Mouse (Mus musculus) kidney, postnatal 0 days (tissue): ENCODE data around the gene Ccdc63. TPM values are rescaled to one million over a fixed set of nuclear protein-coding genes. Genes with fewer than 3 reads are reported as not detected.

ENCODE experiments used
- ATAC-seq: fragments of 200-750 bp; cut with Nextera tagmentation; replicated peaks from 2 replicates; pipeline ENCODE4 v1.8.0; 2017; ENCODE audit warnings: low read depth, moderate number of reproducible peaks, moderate TSS enrichment, moderate library complexity; ENCODE audit not compliant: low FRiP score
- DNase-seq: peaks from one replicate; pipeline ENCODE4 v3.0.0-alpha.2; 2016; ENCODE audit warnings: low spot score
- H3K27ac ChIP-seq: fragments of 300-500 bp; sonication (generic); 2 replicates; pipeline ENCODE4 v1.5.1; 2014; ENCODE audit warnings: mild to moderate bottlenecking
- H3K27me3 ChIP-seq: fragments of 300-500 bp; sonication (generic); 2 replicates; pipeline ENCODE4 v1.6.1; 2014; ENCODE audit warnings: low read length, mixed read lengths; ENCODE audit not compliant: insufficient read depth
- H3K36me3 ChIP-seq: fragments of 300-500 bp; sonication (generic); 2 replicates; pipeline ENCODE4 v1.6.1; 2014; ENCODE audit warnings: low read length, mixed read lengths; ENCODE audit not compliant: insufficient read depth
- H3K4me1 ChIP-seq: fragments of 300-500 bp; sonication (generic); replicated peaks from 2 replicates; pipeline ENCODE4 v1.6.1; 2014; ENCODE audit warnings: antibody characterized with exemption, low read length, mixed read lengths; ENCODE audit not compliant: insufficient read depth
- H3K4me2 ChIP-seq: fragments of 300-500 bp; sonication (generic); 2 replicates; pipeline ENCODE4 v1.6.1; 2014; ENCODE audit warnings: mild to moderate bottlenecking, low read length, moderate library complexity, mixed read lengths
- H3K4me3 ChIP-seq: fragments of 300-500 bp; sonication (generic); replicated peaks from 2 replicates; pipeline ENCODE4 v1.5.1; 2014; ENCODE audit warnings: low read depth, low read length
- H3K9ac ChIP-seq: fragments of 300-500 bp; sonication (generic); 2 replicates; pipeline ENCODE4 v1.6.1; 2014; ENCODE audit warnings: low read depth, low read length
- H3K9me3 ChIP-seq: fragments of 300-500 bp; sonication (generic); replicated peaks from 2 replicates; pipeline ENCODE4 v1.6.1; 2016; ENCODE audit warnings: low read length, inconsistent platforms, mixed read lengths
- CTCF ChIP-seq: IDR thresholded peaks from 2 replicates; pipeline ENCODE4 v1.5.1; 2016; ENCODE audit warnings: antibody characterized with exemption, low read depth, mild to moderate bottlenecking, moderate library complexity
- WGBS: fragments of 180-500 bp; shearing (Covaris S2); extraction: QIAGEN DNeasy Blood & Tissue Kit; methylation state at CpG from one replicate; pipeline ENCODE4 v1.1.7; 2014; 5-methylcytosine and 5-hydroxymethylcytosine counted together
- polyA plus RNA-seq: library from polyadenylated mRNA; unstranded; fragments of >200 nt; fragmentation: Nextera tagmentation; extraction: Ambion mirVana; gene quantifications from 2 replicates; pipeline ENCODE4 v1.2.1, GENCODE M21; 2015

Ccdc63 gene
- polyA plus RNA-seq, 1 experiment from 2014 or later: not detected

DNA sequence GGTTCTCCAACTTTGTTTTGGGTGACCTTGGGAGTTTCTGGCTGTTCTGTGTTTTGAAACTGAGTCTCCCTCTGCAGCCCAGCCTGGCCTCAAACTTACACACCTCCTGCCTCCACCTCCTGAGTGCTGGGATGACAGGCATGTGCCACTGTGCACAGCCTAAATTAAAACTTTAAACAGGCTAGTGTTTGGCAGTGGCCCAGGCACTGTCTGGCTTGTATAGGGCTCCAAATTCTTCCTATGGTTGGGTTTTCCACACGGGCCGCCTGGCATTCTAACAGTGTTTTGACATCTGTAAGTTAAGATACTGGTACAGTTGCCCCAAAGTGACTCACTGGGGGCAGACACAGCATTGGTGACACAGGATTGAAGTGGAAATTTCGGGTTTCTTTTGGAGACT is 54.5 kb downstream of the Ccdc63 start:
- no peak for DNase-seq
- Histone ChIP-seq H3K9ac (no peak overlapping the region), H3K9me3 (no peaks in the 10 kb centered on the region), H3K36me3 (no peaks in the 10 kb centered on the region), H3K27me3 (no peaks in the 10 kb centered on the region), H3K4me2 (no peak overlapping the region), H3K27ac (no peak overlapping the region), H3K4me1 (no peaks in the 10 kb centered on the region), H3K4me3 (no peak overlapping the region)
- ATAC-seq: no peak
- TF ChIP-seq CTCF: no peak
- 68% methylated on average over 3 of the region's 3 CpGs for WGBS

DNA sequence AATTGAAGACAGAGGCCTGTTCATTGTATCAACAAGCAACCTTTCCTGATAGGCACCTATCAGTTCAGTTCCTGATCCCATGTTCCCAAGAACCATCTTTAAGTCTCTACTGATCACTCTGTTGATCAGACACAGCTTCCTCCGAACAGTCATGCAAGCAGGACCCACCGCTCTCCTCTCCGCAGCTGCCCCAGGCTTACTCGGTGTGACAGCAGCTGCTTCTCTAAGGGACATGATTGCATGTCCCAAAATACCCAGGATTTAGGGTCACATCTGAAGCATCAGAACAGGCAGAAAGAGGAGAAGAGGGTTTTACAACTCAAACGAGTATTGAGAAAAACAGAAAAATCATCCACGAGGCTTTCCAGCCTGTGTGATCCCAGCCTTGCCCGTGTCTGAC is 55.3 kb downstream of the Ccdc63 start:
- Histone ChIP-seq H3K36me3 (no peaks in the 10 kb centered on the region), H3K4me3 (no peak overlapping the region), H3K9me3 (no peaks in the 10 kb centered on the region), H3K9ac (no peak overlapping the region), H3K27ac (no peak overlapping the region), H3K4me1 (no peaks in the 10 kb centered on the region), H3K27me3 (no peaks in the 10 kb centered on the region), H3K4me2 (no peak overlapping the region)
- no peak for ATAC-seq
- no peak for TF ChIP-seq CTCF
- WGBS: 71% methylated on average over 7 of the region's 7 CpGs
- DNase-seq: no peak

DNA sequence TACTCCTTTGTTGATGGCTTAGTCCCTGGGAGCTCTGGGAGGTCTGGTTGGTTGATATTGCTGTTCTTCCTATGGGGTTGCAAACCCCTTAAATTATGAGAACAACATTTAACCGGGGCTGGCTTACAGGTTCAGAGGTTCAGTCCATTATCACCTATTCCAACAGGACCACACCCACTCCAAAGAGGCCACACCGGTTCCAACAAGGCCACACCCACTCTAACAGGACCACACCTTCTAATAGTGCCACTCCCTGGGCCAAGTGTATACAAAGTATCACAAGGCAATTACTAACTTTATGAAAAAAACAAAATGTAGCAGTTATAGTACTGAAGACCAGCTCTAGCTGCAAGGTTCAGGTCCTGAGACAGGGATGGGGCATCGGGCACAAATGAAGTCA is 56.2 kb downstream of the Ccdc63 start:
- Histone ChIP-seq H3K27ac (no peak overlapping the region), H3K27me3 (no peaks in the 10 kb centered on the region), H3K4me3 (no peak overlapping the region), H3K9me3 (no peaks in the 10 kb centered on the region), H3K4me2 (no peak overlapping the region), H3K4me1 (no peaks in the 10 kb centered on the region), H3K36me3 (no peaks in the 10 kb centered on the region), H3K9ac (no peak overlapping the region)
- DNase-seq (no peak), ATAC-seq (no peak)
- TF ChIP-seq CTCF: no peak
- WGBS: 61% methylated on average over 3 of the region's 3 CpGs

- H3K9me3 ChIP-seq: no peaks in the 10 kb centered on the region
- no peaks in the 10 kb centered on the region for H3K36me3 ChIP-seq
- H3K27me3 ChIP-seq: no peaks in the 10 kb centered on the region
- ATAC-seq (no peak), DNase-seq (no peak)
- no peak overlapping the region for H3K4me3 ChIP-seq
- H3K27ac ChIP-seq: no peak overlapping the region
- no peaks in the 10 kb centered on the region for H3K4me1 ChIP-seq
- H3K9ac ChIP-seq: no peak overlapping the region
- H3K4me2 ChIP-seq: no peak overlapping the region
- no peak for TF ChIP-seq CTCF
- WGBS: 95% methylated on average over 2 of the region's 2 CpGs
These were observed 57.3 kb downstream of the Ccdc63 start for GRCm38 (mm10) chr5:122083282-122083681.

GRCm38 (mm10) chr5:122081471-122081870 is 59.2 kb downstream of the Ccdc63 start:
- TF ChIP-seq CTCF: no peak

GRCm38 (mm10) chr5:122080930-122081329 is 59.7 kb downstream of the Ccdc63 start:
- H3K27ac ChIP-seq: no peak overlapping the region
- TF ChIP-seq CTCF: no peak
- DNase-seq (no peak), ATAC-seq (no peak)
- no peaks in the 10 kb centered on the region for H3K27me3 ChIP-seq
- no peak overlapping the region for H3K4me3 ChIP-seq
- 48% methylated on average over 11 of the region's 11 CpGs for WGBS
- no peaks in the 10 kb centered on the region for H3K36me3 ChIP-seq
- no peaks in the 10 kb centered on the region for H3K9me3 ChIP-seq
- no peak overlapping the region for H3K9ac ChIP-seq
- H3K4me1 ChIP-seq: 0 out of 2 replicates have a peak, but pooled peaks cover 8% of the 10 kb centered on the region
- no peak overlapping the region for H3K4me2 ChIP-seq

More at GRCm38 (mm10) chr5:122081471-122081870, 59.2 kb downstream of the Ccdc63 start:
- ATAC-seq (no peak), DNase-seq (no peak)
- Histone ChIP-seq H3K36me3 (no peaks in the 10 kb centered on the region), H3K4me2 (no peak overlapping the region), H3K9me3 (no peaks in the 10 kb centered on the region), H3K4me1 (0 out of 2 replicates have a peak, but pooled peaks cover 4% of the 10 kb centered on the region), H3K27me3 (no peaks in the 10 kb centered on the region), H3K4me3 (no peak overlapping the region), H3K27ac (no peak overlapping the region), H3K9ac (no peak overlapping the region)
- WGBS: 82% methylated on average over 13 of the region's 13 CpGs

DNA sequence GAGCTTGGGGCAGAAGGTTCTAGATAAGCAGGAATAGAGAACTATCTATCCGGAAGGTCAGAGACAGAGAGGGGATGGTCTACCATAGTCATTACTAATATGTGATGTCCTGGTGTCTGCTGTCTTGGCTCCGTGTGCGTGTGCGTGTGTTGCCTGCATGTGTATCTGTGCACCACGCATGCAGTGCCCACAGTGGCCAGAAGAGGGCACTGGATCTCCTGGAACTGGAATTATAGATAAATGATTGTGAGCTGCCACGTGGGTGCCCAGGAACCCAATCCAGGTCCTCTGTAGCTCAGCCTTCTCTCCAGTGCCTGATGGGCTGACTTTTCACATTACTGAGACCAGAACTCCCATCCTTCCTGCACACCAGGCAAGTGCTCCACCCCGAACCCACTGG is 60.8 kb downstream of the Ccdc63 start:
- Histone ChIP-seq H3K36me3 (no peaks in the 10 kb centered on the region), H3K27ac (no peak overlapping the region), H3K4me3 (no peak overlapping the region), H3K27me3 (no peaks in the 10 kb centered on the region), H3K9me3 (no peaks in the 10 kb centered on the region), H3K4me2 (no peak overlapping the region), H3K4me1 (0 out of 2 replicates have a peak, but pooled peaks cover 8% of the 10 kb centered on the region), H3K9ac (no peak overlapping the region)
- 87% methylated on average over 7 of the region's 7 CpGs for WGBS
- ATAC-seq: no peak
- DNase-seq: no peak
- peak; percentile 55 for TF ChIP-seq CTCF
